Mouse (Mus musculus) kidney, postnatal 0 days (tissue): ENCODE data around the gene Gm10322. TPM values are rescaled to one million over a fixed set of nuclear protein-coding genes. Genes with fewer than 3 reads are reported as not detected.

Experiments used
- ATAC-seq: fragments of 200-750 bp; cut with Nextera tagmentation; replicated peaks from 2 replicates; pipeline ENCODE4 v1.8.0; 2017; ENCODE audit warnings: low read depth, moderate number of reproducible peaks, moderate TSS enrichment, moderate library complexity; ENCODE audit not compliant: low FRiP score
- DNase-seq: peaks from one replicate; pipeline ENCODE4 v3.0.0-alpha.2; 2016; ENCODE audit warnings: low spot score
- H3K27ac ChIP-seq: fragments of 300-500 bp; sonication (generic); 2 replicates; pipeline ENCODE4 v1.5.1; 2014; ENCODE audit warnings: mild to moderate bottlenecking
- H3K27me3 ChIP-seq: fragments of 300-500 bp; sonication (generic); 2 replicates; pipeline ENCODE4 v1.6.1; 2014; ENCODE audit warnings: low read length, mixed read lengths; ENCODE audit not compliant: insufficient read depth
- H3K36me3 ChIP-seq: fragments of 300-500 bp; sonication (generic); 2 replicates; pipeline ENCODE4 v1.6.1; 2014; ENCODE audit warnings: low read length, mixed read lengths; ENCODE audit not compliant: insufficient read depth
- H3K4me1 ChIP-seq: fragments of 300-500 bp; sonication (generic); replicated peaks from 2 replicates; pipeline ENCODE4 v1.6.1; 2014; ENCODE audit warnings: antibody characterized with exemption, low read length, mixed read lengths; ENCODE audit not compliant: insufficient read depth
- H3K4me2 ChIP-seq: fragments of 300-500 bp; sonication (generic); 2 replicates; pipeline ENCODE4 v1.6.1; 2014; ENCODE audit warnings: mild to moderate bottlenecking, low read length, moderate library complexity, mixed read lengths
- H3K4me3 ChIP-seq: fragments of 300-500 bp; sonication (generic); replicated peaks from 2 replicates; pipeline ENCODE4 v1.5.1; 2014; ENCODE audit warnings: low read depth, low read length
- H3K9ac ChIP-seq: fragments of 300-500 bp; sonication (generic); 2 replicates; pipeline ENCODE4 v1.6.1; 2014; ENCODE audit warnings: low read depth, low read length
- H3K9me3 ChIP-seq: fragments of 300-500 bp; sonication (generic); replicated peaks from 2 replicates; pipeline ENCODE4 v1.6.1; 2016; ENCODE audit warnings: low read length, inconsistent platforms, mixed read lengths
- CTCF ChIP-seq: IDR thresholded peaks from 2 replicates; pipeline ENCODE4 v1.5.1; 2016; ENCODE audit warnings: antibody characterized with exemption, low read depth, mild to moderate bottlenecking, moderate library complexity
- WGBS: fragments of 180-500 bp; shearing (Covaris S2); extraction: QIAGEN DNeasy Blood & Tissue Kit; methylation state at CpG from one replicate; pipeline ENCODE4 v1.1.7; 2014; 5-methylcytosine and 5-hydroxymethylcytosine counted together
- polyA plus RNA-seq: library from polyadenylated mRNA; unstranded; fragments of >200 nt; fragmentation: Nextera tagmentation; extraction: Ambion mirVana; gene quantifications from 2 replicates; pipeline ENCODE4 v1.2.1, GENCODE M21; 2015

Gm10322 gene
- polyA plus RNA-seq, 1 experiment from 2014 or later, result 0.43 TPM

DNA sequence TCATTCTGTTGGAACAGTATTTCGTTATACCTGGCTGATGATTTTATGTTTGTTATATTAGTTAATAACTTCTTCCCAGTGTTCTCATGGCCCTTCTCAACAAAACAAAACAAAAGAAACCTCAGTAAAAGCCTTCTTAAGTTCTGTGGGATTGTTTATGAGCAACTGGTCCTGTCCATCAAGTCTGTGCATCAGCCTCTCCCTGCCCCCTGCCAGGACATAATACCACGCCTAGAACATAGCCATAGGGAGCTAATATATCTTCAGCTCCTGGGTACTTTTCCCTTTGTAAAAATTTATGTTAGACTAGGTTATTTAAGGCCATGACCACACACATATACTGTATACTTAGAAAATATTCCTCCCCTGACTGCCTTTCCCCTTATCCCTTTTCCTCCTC is 48.9 kb downstream of the Gm10322 start:
- H3K9me3 ChIP-seq, result no peaks in the 10 kb centered on the region
- no peak overlapping the region for H3K27ac ChIP-seq
- no peaks in the 10 kb centered on the region for H3K27me3 ChIP-seq
- no peak overlapping the region for H3K4me3 ChIP-seq
- H3K36me3 ChIP-seq, result no peaks in the 10 kb centered on the region
- no peak overlapping the region for H3K4me2 ChIP-seq
- ATAC-seq (no peak), DNase-seq (no peak)
- WGBS, result 40% methylated on average over 2 of the region's 2 CpGs
- H3K4me1 ChIP-seq, result no peaks in the 10 kb centered on the region
- TF ChIP-seq CTCF, result no peak
- no peak overlapping the region for H3K9ac ChIP-seq

DNA sequence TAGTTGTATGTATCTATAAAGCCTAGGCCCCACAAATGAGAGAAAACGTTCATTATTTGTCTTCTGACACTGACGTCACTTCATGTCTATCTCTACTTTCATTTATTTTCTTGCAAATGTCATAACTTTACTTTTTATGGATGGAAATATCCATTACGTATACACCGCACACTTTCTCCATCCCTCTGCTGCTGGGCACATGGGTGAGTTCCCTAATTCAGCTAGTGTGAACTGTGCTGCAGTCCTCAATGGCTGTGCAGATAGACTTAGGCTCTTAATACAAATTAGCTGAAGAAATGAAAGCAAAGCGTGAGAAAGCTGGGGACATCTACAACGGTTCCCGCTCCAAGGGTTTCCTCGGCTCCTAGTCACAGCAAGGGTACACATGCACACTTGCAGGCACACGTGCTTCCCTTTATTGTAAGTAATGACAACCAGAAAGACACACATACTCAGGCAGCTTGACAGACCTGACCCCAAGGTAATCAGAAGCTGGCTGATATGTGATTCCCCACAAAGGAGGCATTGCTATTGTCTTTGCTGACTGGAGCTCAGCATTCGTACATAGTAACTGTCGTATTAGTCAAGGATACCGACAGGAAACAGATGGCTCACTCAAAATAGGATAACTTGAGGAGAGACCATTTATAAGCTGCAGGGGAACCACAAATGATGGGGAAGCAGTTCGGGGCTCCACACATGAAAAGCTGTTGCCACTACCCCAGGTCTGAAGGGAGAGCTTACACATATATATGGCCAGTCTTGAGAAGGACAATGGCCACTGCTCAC is 49.8 kb downstream of the Gm10322 start:
- no peaks in the 10 kb centered on the region for H3K36me3 ChIP-seq
- H3K4me1 ChIP-seq, result no peaks in the 10 kb centered on the region
- ATAC-seq, result no peak
- no peak for TF ChIP-seq CTCF
- H3K4me3 ChIP-seq, result no peak overlapping the region
- H3K9me3 ChIP-seq, result no peaks in the 10 kb centered on the region
- WGBS, result 71% methylated on average over 13 of the region's 13 CpGs
- no peak overlapping the region for H3K27ac ChIP-seq
- H3K27me3 ChIP-seq, result no peaks in the 10 kb centered on the region
- H3K9ac ChIP-seq, result no peak overlapping the region
- DNase-seq, result peak; percentile 15
- H3K4me2 ChIP-seq, result no peak overlapping the region

Other genes starting within 250 kb of the Gm10322 start
- 7.4 and 10.0 TPM in 2 replicates for gene Gm10273, start 220.4 kb upstream of the Gm10322 start, polyA plus RNA-seq
- gene Pla2g12b, start 212.4 kb upstream of the Gm10322 start, polyA plus RNA-seq, result 0.33 and 0.38 TPM in 2 replicates
- gene Oit3, start 174.3 kb upstream of the Gm10322 start, polyA plus RNA-seq, result 1.6 and 1.7 TPM in 2 replicates
- gene Mcu, start 629 bp downstream of the Gm10322 start, polyA plus RNA-seq, result 36.5 and 40.2 TPM in 2 replicates
- 60.9 and 65.8 TPM in 2 replicates for gene Micu1, start 86.4 kb downstream of the Gm10322 start, polyA plus RNA-seq